Mouse (Mus musculus) heart, postnatal 36 days (tissue): ENCODE results near the gene Mtmr11. TPM values are rescaled to one million over a fixed set of nuclear protein-coding genes. Genes with fewer than 3 reads are reported as not detected.
"Not testable (repeated sequence)": the region's sequence is repeated elsewhere in the genome, so short reads cannot be mapped to it uniquely, and the experiment has no call there.

Source experiments
- DNase-seq, 2 experiments: peaks; one replicate each; pipeline ENCODE4 v3.0.0; 2021 to 2022
- intact Hi-C: fragments of 180-260 bp; cut with DNase I; formaldehyde crosslinking; loops from one replicate; pipeline ENCODE4 v1.15.1; 2025
- total RNA-seq, 2 experiments: library from RNA; stranded (reverse); gene quantifications; 2 replicates each; pipeline ENCODE4 v1.2.3; 2021

The Mtmr11 gene
- total RNA-seq, 2 experiments from 2014 or later: 2.0 to 5.6 TPM

- DNase-seq: no peak
- intact Hi-C loops: loop anchor here (2.0 kb wide), 1 partner anchor 47 kb away; the partner anchor contains the start of genes Bola1 and Hist2h2ab
Measured at GRCm38 (mm10) chr3:96171583-96172196, 9.9 kb downstream of the Mtmr11 start.

GRCm38 (mm10) chr3:96172197-96173178 lies 10.7 kb downstream of the Mtmr11 start, which contains the start of gene Sf3b4:
Sf3b4 (plus strand) TSS chr3:96172332.
- peak; percentile 83 to 89 for DNase-seq
- intact Hi-C loops: loop anchor here (2.0 kb wide), 1 partner anchor 46 kb away; the partner anchor contains the start of genes Bola1 and Hist2h2ab

GRCm38 (mm10) chr3:96173185-96173584 lies 11.4 kb downstream of the Mtmr11 start:
- DNase-seq: no peak
- intact Hi-C loops: loop anchor here (2.0 kb wide), 1 partner anchor 46 kb away; the partner anchor contains the start of genes Bola1 and Hist2h2ab

- DNase-seq, intact Hi-C loops: not testable (repeated sequence)
Measured at GRCm38 (mm10) chr3:96174042-96174441, 12.2 kb downstream of the Mtmr11 start.

GRCm38 (mm10) chr3:96175251-96175650 lies 13.4 kb downstream of the Mtmr11 start:
- intact Hi-C loops: no loop called here

GRCm38 (mm10) chr3:96178427-96178826 lies 16.6 kb downstream of the Mtmr11 start:
- no peak for DNase-seq
- intact Hi-C loops: no loop called here

More at GRCm38 (mm10) chr3:96175251-96175650, 13.4 kb downstream of the Mtmr11 start:
- no peak for DNase-seq

- intact Hi-C loops: no loop called here
- no peak for DNase-seq
Measured at GRCm38 (mm10) chr3:96178902-96179301, 17.1 kb downstream of the Mtmr11 start.

- DNase-seq: no peak
- intact Hi-C loops: no loop called here
Measured at GRCm38 (mm10) chr3:96179531-96179930, 17.7 kb downstream of the Mtmr11 start.

GRCm38 (mm10) chr3:96180727-96181477 lies 19.1 kb downstream of the Mtmr11 start, which contains the start of gene Sv2a:
Sv2a (plus strand) TSS chr3:96181151.
- DNase-seq: peak in 1 of 2 experiments; percentile 44
- intact Hi-C loops: no loop called here

GRCm38 (mm10) chr3:96181510-96182381 lies 19.9 kb downstream of the Mtmr11 start:
- no peak for DNase-seq
- intact Hi-C loops: no loop called here

- intact Hi-C loops: no loop called here
- DNase-seq: no peak
Measured at GRCm38 (mm10) chr3:96182382-96182776, 20.6 kb downstream of the Mtmr11 start.

GRCm38 (mm10) chr3:96192977-96193376 lies 31.2 kb downstream of the Mtmr11 start:
- DNase-seq: no peak
- intact Hi-C loops: no loop called here

GRCm38 (mm10) chr3:96194966-96195365 lies 33.2 kb downstream of the Mtmr11 start:
- intact Hi-C loops: no loop called here
- DNase-seq: no peak

GRCm38 (mm10) chr3:96195616-96196313 lies 34.0 kb downstream of the Mtmr11 start:
- intact Hi-C loops: no loop called here
- DNase-seq: no peak

- no peak for DNase-seq
- intact Hi-C loops: no loop called here
Measured at GRCm38 (mm10) chr3:96196437-96197128, 34.8 kb downstream of the Mtmr11 start.

- peak; percentile 85 for DNase-seq
Measured at GRCm38 (mm10) chr3:96197129-96197749, 35.4 kb downstream of the Mtmr11 start.

GRCm38 (mm10) chr3:96198181-96198580 lies 36.4 kb downstream of the Mtmr11 start:
- intact Hi-C loops: no loop called here
- no peak for DNase-seq

More at GRCm38 (mm10) chr3:96197129-96197749, 35.4 kb downstream of the Mtmr11 start:
- intact Hi-C loops: no loop called here
